Mouse (Mus musculus) liver, embryonic 14.5 days (tissue): ENCODE data around the gene Ankrd13d.

ENCODE experiments used
- CTCF ChIP-seq: IDR thresholded peaks from 2 replicates; pipeline ENCODE4 v1.5.1; 2016; ENCODE audit warnings: antibody characterized with exemption, low read depth, control low read depth
- EP300 ChIP-seq: IDR thresholded peaks from 2 replicates; pipeline ENCODE4 v1.6.1; 2016; ENCODE audit warnings: antibody characterized with exemption, low read depth

DNA sequence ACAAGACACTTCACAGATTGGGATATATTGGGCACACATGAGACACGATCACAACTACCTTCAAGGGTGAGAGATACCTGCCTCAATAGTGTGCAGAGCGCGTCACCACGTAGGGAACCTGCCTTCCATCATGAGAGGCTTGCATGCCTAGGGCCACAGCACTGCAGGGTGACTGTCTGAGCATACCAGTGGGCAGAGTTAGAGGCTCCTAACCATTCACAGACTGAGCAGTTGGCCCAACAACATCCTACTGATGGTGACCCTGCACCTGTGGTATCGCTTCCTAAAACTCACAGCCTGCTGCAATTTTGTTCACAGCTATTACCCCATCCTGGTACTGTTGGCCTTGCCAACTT, 20.7 kb upstream of the Ankrd13d start:
- no peak for TF ChIP-seq CTCF
- no peak for TF ChIP-seq EP300
